Mouse (Mus musculus): ENCODE measurements at regions not wholly inside any gene's neighbourhood (a gene's known extent, or its start where the extent isn't known, plus 50 kb on each side); places are given as distances from the start of the nearest gene placed in this dataset.

- Histone ChIP-seq H3K27me3 (ENCODE audit: insufficient read depth, low read length) (no peaks in the 10 kb centered on the region), H3K4me1 (replicated peaks; ENCODE audit: low read depth, low read length) (no peaks in the 10 kb centered on the region), H3K9me3 (ENCODE audit: low read length) (no peaks in the 10 kb centered on the region), H3K36me3 (ENCODE audit: insufficient read depth, low read length) (no peaks in the 10 kb centered on the region), H3K4me3 (replicated peaks; ENCODE audit: low read length) (no peak overlapping the region)
- TF ChIP-seq CTCF (conservative IDR thresholded peaks at IDR 0.05; ENCODE audit: low read length) = no peak
- TF ChIP-seq NANOG (IDR thresholded peaks at IDR 0.05; ENCODE audit: borderline replicate concordance, low read length) = no peak
- TF ChIP-seq POU5F1 (IDR thresholded peaks at IDR 0.05; ENCODE audit: borderline replicate concordance, low read length) = no peak
Measured at GRCm38 (mm10) chrX:163452971-163453532, 96.4 kb downstream of the Grpr start.

- Histone ChIP-seq H3K36me3 (ENCODE audit: insufficient read depth, low read length) (no peaks in the 10 kb centered on the region), H3K9me3 (ENCODE audit: low read length) (peaks cover 52% of the 10 kb centered on the region), H3K27me3 (ENCODE audit: insufficient read depth, low read length) (no peaks in the 10 kb centered on the region), H3K4me3 (replicated peaks; ENCODE audit: low read length) (no peak overlapping the region), H3K4me1 (replicated peaks; ENCODE audit: low read depth, low read length) (no peaks in the 10 kb centered on the region)
- no peak for TF ChIP-seq NANOG (IDR thresholded peaks at IDR 0.05; ENCODE audit: borderline replicate concordance, low read length)
- TF ChIP-seq POU5F1 (IDR thresholded peaks at IDR 0.05; ENCODE audit: borderline replicate concordance, low read length) = no peak
- no peak for TF ChIP-seq CTCF (conservative IDR thresholded peaks at IDR 0.05; ENCODE audit: low read length)
Measured at GRCm38 (mm10) chrX:163405586-163405985, 143.9 kb downstream of the Grpr start.

- Histone ChIP-seq H3K27me3 (ENCODE audit: insufficient read depth, low read length) (no peaks in the 10 kb centered on the region), H3K4me1 (replicated peaks; ENCODE audit: low read depth, low read length) (no peaks in the 10 kb centered on the region), H3K36me3 (ENCODE audit: insufficient read depth, low read length) (no peaks in the 10 kb centered on the region), H3K4me3 (replicated peaks; ENCODE audit: low read length) (no peak overlapping the region), H3K9me3 (ENCODE audit: low read length) (no peaks in the 10 kb centered on the region)
- no peak for TF ChIP-seq POU5F1 (IDR thresholded peaks at IDR 0.05; ENCODE audit: borderline replicate concordance, low read length)
- TF ChIP-seq CTCF (conservative IDR thresholded peaks at IDR 0.05; ENCODE audit: low read length) = no peak
- no peak for TF ChIP-seq NANOG (IDR thresholded peaks at IDR 0.05; ENCODE audit: borderline replicate concordance, low read length)
Measured at GRCm38 (mm10) chrX:163386380-163386779, 163.1 kb downstream of the Grpr start.

Measured in E14TG2a.4 (cell line).